Mouse (Mus musculus) adrenal gland, adult 10 weeks (tissue): Measurements from ENCODE around the gene Olfr791. TPM values are rescaled to one million over a fixed set of nuclear protein-coding genes. Genes with fewer than 3 reads are reported as not detected.

Experiments
- polyA plus RNA-seq: library from polyadenylated mRNA; stranded (reverse); fragments of 350-450 nt; fragmentation: Illumina TruSeq; extraction: RNeasy Lipid Tissue Mini Kit (QIAGEN cat#74804); gene quantifications from one replicate; pipeline ENCODE4 v1.2.3, GENCODE M21; 2014; ENCODE audit warnings: low read depth, low replicate concordance

Gene Olfr791
- not detected for polyA plus RNA-seq

DNA sequence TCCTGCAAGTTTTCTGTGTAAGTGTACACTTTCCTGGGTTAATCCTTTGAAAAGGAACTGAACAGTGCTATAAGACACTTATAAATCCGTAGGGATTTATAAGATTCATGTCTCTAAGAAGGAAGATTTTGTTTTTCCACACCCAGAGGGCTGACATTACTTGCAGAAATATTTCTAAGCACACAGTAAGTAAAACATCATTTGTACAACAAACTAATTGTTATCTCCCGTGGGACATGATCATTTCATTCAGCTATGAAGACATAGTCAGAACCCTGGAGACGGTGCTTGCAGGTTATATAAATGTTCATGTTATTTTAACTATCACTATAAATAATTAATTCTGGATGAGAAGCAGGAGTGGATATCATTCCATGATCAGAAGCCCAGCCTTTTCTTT is at the start of gene Olfr791:
Gene Olfr791 (plus strand): TSS at position 301 of the 400 bp plus-strand sequence.

DNA sequence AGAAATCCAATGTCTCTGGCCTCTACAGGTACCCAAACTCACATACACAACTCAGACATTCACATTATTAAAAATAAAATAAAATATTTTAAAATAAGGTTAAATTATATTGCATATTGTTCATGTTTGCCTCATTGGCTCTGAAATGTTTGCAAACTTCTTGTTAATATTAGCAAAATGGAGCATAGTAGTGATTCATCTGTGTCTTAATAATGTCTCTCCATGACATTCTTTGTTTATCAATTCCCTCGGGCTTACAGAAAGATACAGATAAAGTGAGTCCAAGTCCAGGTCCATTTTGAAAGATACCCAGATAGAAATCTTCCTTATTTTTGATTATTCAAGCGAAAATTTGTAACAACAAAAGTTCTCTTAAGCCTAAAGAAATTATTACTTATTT is 37.1 kb upstream of the Olfr791 start, which contains the start of gene Olfr789:
Gene Olfr789 (plus strand): TSS at position 301 of the 400 bp plus-strand sequence.

DNA sequence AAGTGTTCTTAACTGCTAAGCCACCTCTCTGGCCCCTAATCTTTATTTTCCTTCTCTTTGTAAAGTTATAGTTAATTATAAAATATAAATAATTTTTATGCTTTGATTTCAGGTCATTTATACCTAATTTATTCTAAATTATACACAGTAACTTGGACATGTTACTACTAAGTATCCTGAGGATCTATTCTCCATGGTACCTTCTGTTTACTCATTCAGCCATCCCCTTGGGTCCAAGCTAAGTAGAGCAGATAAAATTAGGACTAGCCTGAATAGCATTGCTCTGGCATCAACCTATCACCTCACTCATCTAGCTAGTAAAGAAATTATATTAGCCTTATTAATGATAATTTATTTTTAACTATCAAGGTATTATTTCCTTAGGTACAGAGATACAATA is 23.4 kb upstream of the Olfr791 start, which contains the start of gene Olfr790:
Gene Olfr790 (plus strand): TSS at position 301 of the 400 bp plus-strand sequence.

DNA sequence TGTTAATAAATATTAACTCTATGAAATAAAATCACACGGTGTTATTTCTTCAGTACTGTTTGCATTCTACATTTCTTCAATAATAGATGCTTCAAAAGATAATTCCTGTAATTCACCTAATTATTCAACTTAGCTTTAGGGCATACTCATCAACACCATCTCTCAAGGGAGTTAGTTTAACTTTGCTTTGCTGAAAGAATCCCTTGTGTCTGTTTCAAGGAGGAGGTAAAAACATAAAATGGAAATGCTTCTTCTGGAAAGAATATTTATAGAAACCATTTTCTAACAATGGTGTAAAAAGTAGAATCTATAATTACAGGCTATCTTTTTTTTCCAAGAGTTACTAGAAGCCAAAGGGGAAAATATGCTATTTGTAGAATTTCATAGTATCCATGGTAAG is 17.3 kb downstream of the Olfr791 start, which contains the start of gene Olfr792:
Gene Olfr792 (plus strand): TSS at position 301 of the 400 bp plus-strand sequence.

DNA sequence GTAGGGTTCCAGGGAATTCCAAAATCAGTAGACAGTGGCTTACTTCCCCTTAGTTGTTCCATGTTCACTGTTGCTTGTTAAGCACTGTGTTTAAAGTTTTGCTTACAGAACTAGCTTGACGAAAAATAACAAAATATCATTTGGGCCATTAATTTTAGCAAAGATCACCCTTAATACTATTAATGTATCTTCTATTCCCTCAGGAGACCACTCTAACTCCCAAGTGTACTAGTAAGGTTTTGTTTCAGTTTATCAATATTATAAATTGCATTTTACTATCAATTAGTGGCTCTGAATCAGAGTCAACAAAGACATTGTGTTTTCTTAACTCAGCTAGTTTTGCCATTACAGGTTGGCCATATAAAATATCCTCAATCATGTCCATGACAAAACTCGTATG is 45.8 kb downstream of the Olfr791 start, which contains the start of gene Olfr794:
Gene Olfr794 (plus strand): TSS at position 301 of the 400 bp plus-strand sequence.

Other genes with a start within 250 kb of the Olfr791 start
- gene Olfr780, start 203.7 kb upstream of the Olfr791 start, polyA plus RNA-seq: not detected
- gene Olfr781, start 192.9 kb upstream of the Olfr791 start, polyA plus RNA-seq: not detected
- gene Olfr782, start 172.9 kb upstream of the Olfr791 start, polyA plus RNA-seq: not detected
- not detected for gene Olfr784, start 137.7 kb upstream of the Olfr791 start, polyA plus RNA-seq
- not detected for gene Olfr785, start 116.4 kb upstream of the Olfr791 start, polyA plus RNA-seq
- not detected for gene Olfr786, start 94.5 kb upstream of the Olfr791 start, polyA plus RNA-seq
- not detected for gene Olfr787, start 59.9 kb upstream of the Olfr791 start, polyA plus RNA-seq
- not detected for gene Olfr788, start 50.8 kb upstream of the Olfr791 start, polyA plus RNA-seq
- gene Olfr789, start 37.0 kb upstream of the Olfr791 start, polyA plus RNA-seq: not detected
- not detected for gene Olfr790, start 23.3 kb upstream of the Olfr791 start, polyA plus RNA-seq
- not detected for gene Olfr792, start 17.4 kb downstream of the Olfr791 start, polyA plus RNA-seq
- not detected for gene Olfr794, start 45.9 kb downstream of the Olfr791 start, polyA plus RNA-seq
- gene Olfr796, start 90.8 kb downstream of the Olfr791 start, polyA plus RNA-seq: not detected
- not detected for gene Olfr798, start 106.1 kb downstream of the Olfr791 start, polyA plus RNA-seq
- gene Olfr799, start 115.7 kb downstream of the Olfr791 start, polyA plus RNA-seq: not detected
- gene Olfr800, start 135.9 kb downstream of the Olfr791 start, polyA plus RNA-seq: not detected
- gene Olfr801, start 152.1 kb downstream of the Olfr791 start, polyA plus RNA-seq: not detected
- not detected for gene Olfr802, start 166.4 kb downstream of the Olfr791 start, polyA plus RNA-seq
- gene Olfr803, start 172.5 kb downstream of the Olfr791 start, polyA plus RNA-seq: not detected
- gene Olfr804, start 181.4 kb downstream of the Olfr791 start, polyA plus RNA-seq: not detected
- gene Olfr805, start 207.6 kb downstream of the Olfr791 start, polyA plus RNA-seq: not detected
- gene Olfr806, start 220.1 kb downstream of the Olfr791 start, polyA plus RNA-seq: not detected
- gene Olfr807, start 236.0 kb downstream of the Olfr791 start, polyA plus RNA-seq: not detected
- gene Olfr808, start 243.7 kb downstream of the Olfr791 start, polyA plus RNA-seq: not detected